Mouse (Mus musculus) adrenal gland, postnatal 25 days (tissue): ENCODE measurements around the gene Tmem212. TPM values are rescaled to one million over a fixed set of nuclear protein-coding genes. Genes with fewer than 3 reads are reported as not detected.
"Not testable (repeated sequence)": the region's sequence is repeated elsewhere in the genome, so short reads cannot be mapped to it uniquely, and the experiment has no call there.

ENCODE experiments used
- DNase-seq: peaks from one replicate; pipeline ENCODE4 v3.0.0; 2021; ENCODE audit warnings: mixed read lengths
- long read RNA-seq: library from polyadenylated mRNA; stranded (forward); transcript quantifications from one replicate; pipeline ENCODE4 v2.0.0, GENCODE M21; 2021
- total RNA-seq: library from RNA; stranded (reverse); gene quantifications from 2 replicates; pipeline ENCODE4 v1.2.3, GENCODE M21; 2021

Tmem212 gene
- not detected in 2 replicates for total RNA-seq
- long read RNA-seq = 0 reads

- DNase-seq = no peak
Measured at GRCm38 (mm10) chr3:27896318-27896892, at the start of gene Tmem212. Gene Tmem212, minus strand, starts transcription at chr3:27896368.

DNA sequence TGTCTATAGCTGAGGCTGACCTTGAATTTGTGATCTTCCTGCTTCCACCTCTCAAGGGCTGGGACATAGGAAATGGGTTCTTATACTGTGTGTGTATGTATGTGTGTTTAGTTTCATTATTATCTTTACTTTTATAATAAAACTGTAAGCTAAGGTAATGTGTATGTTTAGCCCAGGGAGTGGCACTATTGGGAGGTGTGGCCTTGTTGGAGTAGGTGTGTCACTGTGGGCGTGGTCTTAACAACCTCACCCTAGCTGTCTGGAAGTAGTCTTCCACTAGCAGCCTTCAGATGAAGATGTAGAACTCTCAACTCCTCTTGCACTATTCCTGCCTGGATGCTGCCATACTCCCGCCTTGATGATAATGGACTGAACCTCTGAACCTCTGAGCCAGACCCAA is 49.2 kb upstream of the Tmem212 start:
- not testable (repeated sequence) for DNase-seq

DNA sequence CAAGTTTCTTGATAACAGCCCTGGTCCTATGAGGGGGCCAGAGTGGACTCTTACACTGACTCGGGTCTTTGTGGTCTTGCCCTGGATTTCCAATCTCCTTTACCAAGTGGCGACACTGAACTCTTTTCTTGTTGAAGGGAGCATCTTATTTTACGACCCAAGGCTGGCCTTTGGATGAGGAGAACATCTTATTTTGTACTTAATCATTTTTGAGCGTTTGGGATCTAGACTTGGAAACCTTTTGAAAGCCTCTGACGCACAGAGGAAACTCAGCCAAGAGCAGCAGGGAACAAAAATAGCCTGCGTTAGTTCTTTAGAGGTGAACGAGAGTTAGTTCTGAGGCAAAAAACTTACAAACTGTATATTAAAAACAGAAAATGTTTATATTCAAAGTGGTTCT is 46.8 kb upstream of the Tmem212 start:
- no peak for DNase-seq

GRCm38 (mm10) chr3:27941634-27942033 is 45.5 kb upstream of the Tmem212 start:
- DNase-seq = no peak

DNA sequence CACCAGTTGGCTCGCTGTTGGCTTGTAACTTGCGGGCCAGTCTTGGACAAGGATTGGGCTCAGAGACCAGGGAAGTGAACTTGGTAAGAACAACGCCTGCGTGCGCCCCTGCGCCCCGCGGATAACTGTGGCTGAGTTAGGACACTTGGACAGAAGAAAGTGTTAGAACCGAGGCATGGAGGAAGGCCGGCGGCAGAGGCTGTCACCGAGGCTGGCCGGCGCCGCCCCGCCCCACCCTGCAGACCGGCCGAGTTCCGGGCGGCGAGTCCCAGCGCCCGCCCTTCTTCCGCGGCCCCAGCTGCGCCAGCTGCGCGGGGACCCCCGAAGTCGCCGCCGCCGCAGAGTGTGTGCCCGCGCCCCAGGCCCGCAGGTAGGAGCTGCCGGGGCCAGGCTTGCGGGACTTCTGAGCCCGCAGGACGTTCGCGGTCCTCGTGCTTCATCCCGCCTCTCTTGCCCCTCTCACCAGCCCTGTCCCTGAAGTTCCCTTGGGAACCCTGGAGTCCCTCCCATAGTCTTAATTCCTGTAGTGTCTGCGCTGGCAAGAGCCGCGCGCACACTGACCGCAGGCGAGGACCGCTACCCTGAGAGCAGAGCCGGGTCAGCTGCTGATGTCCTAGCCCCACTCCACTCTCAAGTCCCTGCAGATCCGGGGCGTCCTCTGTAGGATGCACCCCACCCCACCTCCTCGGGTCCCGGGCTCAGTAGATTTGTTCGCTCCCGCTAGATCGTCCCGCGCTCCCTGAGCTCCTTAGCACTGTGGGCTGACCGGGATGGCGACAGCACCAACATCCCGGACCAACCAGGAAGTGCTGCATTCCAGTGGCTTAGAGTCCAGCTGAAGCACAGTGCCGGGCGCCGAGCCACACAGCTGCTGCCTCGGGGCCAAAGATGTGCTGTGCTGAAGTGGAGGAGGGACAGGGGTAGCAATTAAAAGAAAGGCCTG is 42.5 kb upstream of the Tmem212 start, which contains the start of gene Pld1:
Pld1 (plus strand) TSS at position 315 of the 943 bp plus-strand sequence.
- peak; percentile 73 for DNase-seq

GRCm38 (mm10) chr3:27937144-27938110 is 41.3 kb upstream of the Tmem212 start:
- no peak for DNase-seq

DNA sequence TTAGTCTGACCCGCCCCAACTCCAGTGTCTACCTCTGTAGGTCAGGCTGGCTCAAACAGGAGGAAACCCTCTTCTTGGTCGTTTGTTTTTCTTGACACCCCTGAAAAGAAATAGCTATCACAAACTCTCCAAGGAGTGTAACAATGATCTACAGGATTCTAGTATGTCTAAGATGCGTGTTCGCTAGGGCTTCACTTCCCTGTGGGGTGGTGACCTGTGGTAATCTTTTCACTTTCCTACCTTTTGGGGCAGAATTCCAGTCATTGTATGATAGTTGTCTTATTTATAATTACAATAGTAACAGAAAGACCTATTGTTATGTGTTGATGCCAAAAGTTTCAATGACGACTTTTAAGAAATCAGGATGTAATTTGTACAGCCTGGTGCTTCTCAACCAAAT is 40.6 kb upstream of the Tmem212 start:
- no peak for DNase-seq

- DNase-seq = no peak
Measured at GRCm38 (mm10) chr3:27935644-27936043, 39.5 kb upstream of the Tmem212 start.

- DNase-seq = no peak
Measured at GRCm38 (mm10) chr3:27932391-27932790, 36.2 kb upstream of the Tmem212 start.

- DNase-seq = no peak
Measured at GRCm38 (mm10) chr3:27929219-27929618, 33.1 kb upstream of the Tmem212 start.

- no peak for DNase-seq
Measured at GRCm38 (mm10) chr3:27924037-27924436, 27.9 kb upstream of the Tmem212 start.

- no peak for DNase-seq
Measured at GRCm38 (mm10) chr3:27921268-27922020, 25.3 kb upstream of the Tmem212 start.

GRCm38 (mm10) chr3:27918656-27919436 is 22.7 kb upstream of the Tmem212 start:
- no peak for DNase-seq

GRCm38 (mm10) chr3:27909016-27909415 is 12.8 kb upstream of the Tmem212 start:
- DNase-seq = no peak

GRCm38 (mm10) chr3:27908316-27908715 is 12.1 kb upstream of the Tmem212 start:
- DNase-seq = no peak

DNA sequence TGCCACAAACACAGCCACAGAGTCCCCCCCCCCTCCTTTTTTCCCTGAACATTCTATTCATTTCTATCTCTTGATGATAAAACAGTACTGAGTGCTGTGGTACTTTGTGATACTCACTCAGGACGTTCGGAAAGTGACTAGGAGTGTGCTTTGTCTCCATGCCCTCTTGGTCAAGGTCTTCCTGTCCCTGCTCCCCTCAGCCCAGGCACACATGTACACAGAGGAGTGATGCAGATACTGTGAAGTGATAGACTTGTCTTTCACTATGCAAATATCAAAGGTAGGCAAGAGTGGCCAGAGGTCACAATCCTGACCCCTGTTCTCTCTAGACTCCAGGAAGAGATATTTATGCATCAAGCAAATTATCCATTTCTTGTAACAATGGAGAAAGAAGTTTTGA is 11.1 kb upstream of the Tmem212 start:
- DNase-seq = no peak

GRCm38 (mm10) chr3:27906647-27907209 is 10.6 kb upstream of the Tmem212 start:
- DNase-seq = no peak

GRCm38 (mm10) chr3:27904659-27905330 is 8.6 kb upstream of the Tmem212 start:
- no peak for DNase-seq

GRCm38 (mm10) chr3:27901846-27902245 is 5.7 kb upstream of the Tmem212 start:
- no peak for DNase-seq
